Mouse (Mus musculus): Measurements from ENCODE around the gene Prame. TPM values are rescaled to one million over a fixed set of nuclear protein-coding genes. Genes with fewer than 3 reads are reported as not detected.
"Not testable (repeated sequence)": the region's sequence is repeated elsewhere in the genome, so short reads cannot be mapped to it uniquely, and the experiment has no call there.

The Prame gene
- total and polyA plus RNA-seq, 2 experiments: not detected

DNA sequence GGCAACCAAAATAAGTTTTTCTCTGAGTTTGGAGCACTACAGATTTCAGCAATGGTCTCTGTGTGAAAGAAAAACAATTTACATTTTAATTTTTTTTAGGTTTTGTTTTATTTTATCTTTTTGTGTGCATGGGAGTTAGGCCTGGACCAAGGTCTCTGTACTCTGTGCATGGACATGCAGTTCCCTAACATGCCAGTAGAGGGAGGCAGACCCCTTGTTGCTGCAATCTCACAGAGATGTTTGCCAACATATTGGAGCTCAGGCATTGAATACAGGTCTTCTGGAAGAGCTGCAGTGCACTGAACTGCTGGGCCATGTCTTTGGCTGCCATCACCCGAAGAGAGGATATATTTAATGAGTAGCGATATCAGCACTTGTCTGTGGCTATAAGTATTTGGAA is 58.0 kb downstream of the Prame start:
- peak; percentile 39 for DNase-seq (ENCODE audit: extremely low read depth, low read depth, low spot score)
- not testable (repeated sequence) for H3K79me2 ChIP-seq (ENCODE audit: control insufficient read depth, insufficient read depth, low read length); H3K4me1 ChIP-seq (ENCODE audit: control insufficient read depth, insufficient read depth, low read length); H3K27me3 ChIP-seq (ENCODE audit: control insufficient read depth, insufficient read depth, low read length); H3K4me3 ChIP-seq (ENCODE audit: insufficient read depth, low read depth, low read length); H3K36me3 ChIP-seq (ENCODE audit: control insufficient read depth, insufficient read depth, low read length); H3K27ac ChIP-seq (replicated peaks; ENCODE audit: insufficient read depth, low read depth, low read length); H3K9ac ChIP-seq (ENCODE audit: low read depth, low read length)
- TF ChIP-seq CTCF (IDR thresholded peaks at IDR 0.05; ENCODE audit: low read depth, low read length): peak; percentile 66
- WGBS: 43% methylated on average over 1 of the region's 2 CpGs

- not testable (repeated sequence) for DNase-seq (ENCODE audit: extremely low read depth, low read depth, low spot score); H3K27ac ChIP-seq (replicated peaks; ENCODE audit: insufficient read depth, low read depth, low read length); H3K36me3 ChIP-seq (ENCODE audit: control insufficient read depth, insufficient read depth, low read length); H3K4me3 ChIP-seq (ENCODE audit: insufficient read depth, low read depth, low read length); H3K4me1 ChIP-seq (ENCODE audit: control insufficient read depth, insufficient read depth, low read length); H3K27me3 ChIP-seq (ENCODE audit: control insufficient read depth, insufficient read depth, low read length); H3K79me2 ChIP-seq (ENCODE audit: control insufficient read depth, insufficient read depth, low read length); H3K9ac ChIP-seq (ENCODE audit: low read depth, low read length)
- 71% methylated on average over 4 of the region's 4 CpGs for WGBS
Observed at GRCm38 (mm10) chrX:135564934-135565333, 62.6 kb downstream of the Prame start.

Other genes starting within 250 kb of the Prame start
- not detected in 2 replicates for gene Gm7903, start 193.9 kb downstream of the Prame start, total RNA-seq (2014; rRNA removed)
- gene Gm7903, start 193.9 kb downstream of the Prame start, polyA plus RNA-seq (2012; rRNA removed): not detected in 2 replicates
- gene AV320801, start 133.1 kb downstream of the Prame start, total RNA-seq (2014; rRNA removed): not detected in 2 replicates
- gene AV320801, start 133.1 kb downstream of the Prame start, polyA plus RNA-seq (2012; rRNA removed): not detected in 2 replicates
- 0.20 and 0.37 TPM in 2 replicates for gene Nxf7, start 28.9 kb downstream of the Prame start, total RNA-seq (2014; rRNA removed)
- not detected in 2 replicates for gene Nxf7, start 28.9 kb downstream of the Prame start, polyA plus RNA-seq (2012; rRNA removed)
- not detected in 2 replicates for gene Tcp11x2, start 66.1 kb upstream of the Prame start, total RNA-seq (2014; rRNA removed)
- gene Tcp11x2, start 66.1 kb upstream of the Prame start, polyA plus RNA-seq (2012; rRNA removed): not detected in 2 replicates
- not detected in 2 replicates for gene Tmsb15a, start 97.6 kb upstream of the Prame start, total RNA-seq (2014; rRNA removed)
- not detected in 2 replicates for gene Tmsb15a, start 97.6 kb upstream of the Prame start, polyA plus RNA-seq (2012; rRNA removed)
- 2.4 and 3.4 TPM in 2 replicates for gene Armcx5, start 115.0 kb upstream of the Prame start, total RNA-seq (2014; rRNA removed)
- 0.32 and 0.37 TPM in 2 replicates for gene Armcx5, start 115.0 kb upstream of the Prame start, polyA plus RNA-seq (2012; rRNA removed)
- 8.8 and 9.5 TPM in 2 replicates for gene Gprasp1, start 115.0 kb upstream of the Prame start, total RNA-seq (2014; rRNA removed)
- 4.9 and 5.8 TPM in 2 replicates for gene Gprasp1, start 115.0 kb upstream of the Prame start, polyA plus RNA-seq (2012; rRNA removed)
- gene Bhlhb9, start 169.9 kb upstream of the Prame start, total RNA-seq (2014; rRNA removed): 2.7 and 4.1 TPM in 2 replicates
- 0.41 and 1.5 TPM in 2 replicates for gene Bhlhb9, start 169.9 kb upstream of the Prame start, polyA plus RNA-seq (2012; rRNA removed)
- gene Gprasp2, start 211.3 kb upstream of the Prame start, total RNA-seq (2014; rRNA removed): 0.09 and 0.34 TPM in 2 replicates
- 0.16 and 0.17 TPM in 2 replicates for gene Gprasp2, start 211.3 kb upstream of the Prame start, polyA plus RNA-seq (2012; rRNA removed)